Mouse (Mus musculus): ENCODE measurements around the gene Fnd3c2.

GRCm38 (mm10) chrX:106189356-106189755 lies 65.8 kb downstream of the Fnd3c2 start:
- TF ChIP-seq CTCF (IDR thresholded peaks at IDR 0.05; ENCODE audit: borderline replicate concordance, extremely low read depth, insufficient read depth, insufficient read length), result no peak
- no peak for TF ChIP-seq POLR2A (IDR thresholded peaks at IDR 0.05; ENCODE audit: borderline replicate concordance, extremely low read depth, insufficient read depth, insufficient read length, poor library complexity, severe bottlenecking)
